Mouse (Mus musculus) embryo, embryonic 10 days (tissue): ENCODE measurements around the gene Ube2l6.

Experiments used
- DNase-seq: peaks from one replicate; pipeline ENCODE4 v3.0.0-alpha.2; 2015; ENCODE audit warnings: low spot score

Ube2l6 gene

GRCm38 (mm10) chr2:84798493-84798921, at the start of gene Ube2l6:
TSS of gene Ube2l6 (plus strand) at chr2:84798828.
- DNase-seq: peak; percentile 76

GRCm38 (mm10) chr2:84750115-84750514, 48.5 kb upstream of the Ube2l6 start:
- no peak for DNase-seq

- DNase-seq: no peak
These were observed 42.4 kb upstream of the Ube2l6 start for GRCm38 (mm10) chr2:84756245-84756644.

GRCm38 (mm10) chr2:84757026-84757682, 41.5 kb upstream of the Ube2l6 start:
- no peak for DNase-seq

- DNase-seq: peak; percentile 88
These were observed 40.0 kb upstream of the Ube2l6 start for GRCm38 (mm10) chr2:84758542-84759127.

GRCm38 (mm10) chr2:84760777-84761176, 37.9 kb upstream of the Ube2l6 start:
- DNase-seq: no peak

- DNase-seq: no peak
These were observed 37.3 kb upstream of the Ube2l6 start for GRCm38 (mm10) chr2:84761309-84761708.

GRCm38 (mm10) chr2:84761840-84762239, 36.8 kb upstream of the Ube2l6 start:
- DNase-seq: no peak

GRCm38 (mm10) chr2:84762295-84762694, 36.3 kb upstream of the Ube2l6 start:
- DNase-seq: no peak

GRCm38 (mm10) chr2:84762818-84763217, 35.8 kb upstream of the Ube2l6 start:
- no peak for DNase-seq

- DNase-seq: no peak
These were observed 28.1 kb upstream of the Ube2l6 start for GRCm38 (mm10) chr2:84770501-84770900.

GRCm38 (mm10) chr2:84772454-84772853, 26.2 kb upstream of the Ube2l6 start:
- no peak for DNase-seq

GRCm38 (mm10) chr2:84773195-84773594, 25.4 kb upstream of the Ube2l6 start:
- no peak for DNase-seq

- DNase-seq: peak; percentile 92
These were observed 23.9 kb upstream of the Ube2l6 start for GRCm38 (mm10) chr2:84774751-84775150.

- peak; percentile 18 for DNase-seq
These were observed 23.4 kb upstream of the Ube2l6 start, which contains the start of gene Serping1 for GRCm38 (mm10) chr2:84775241-84775640. TSS of gene Serping1 (minus strand) at chr2:84775444.

- no peak for DNase-seq
These were observed 23.0 kb upstream of the Ube2l6 start for GRCm38 (mm10) chr2:84775665-84776064.

- DNase-seq: no peak
These were observed 20.9 kb upstream of the Ube2l6 start for GRCm38 (mm10) chr2:84777706-84778105.

- peak; percentile 24 for DNase-seq
These were observed 19.4 kb upstream of the Ube2l6 start for GRCm38 (mm10) chr2:84779210-84779609.

- DNase-seq: no peak
These were observed 15.3 kb upstream of the Ube2l6 start for GRCm38 (mm10) chr2:84783315-84783714.

GRCm38 (mm10) chr2:84783840-84784566, 14.6 kb upstream of the Ube2l6 start:
- no peak for DNase-seq

- DNase-seq: no peak
These were observed 10.3 kb upstream of the Ube2l6 start for GRCm38 (mm10) chr2:84788316-84788715.

- no peak for DNase-seq
These were observed 8.2 kb upstream of the Ube2l6 start for GRCm38 (mm10) chr2:84790418-84790817.

GRCm38 (mm10) chr2:84792516-84792915, 6.1 kb upstream of the Ube2l6 start:
- DNase-seq: no peak
